Mouse (Mus musculus) myocyte (in vitro differentiated cells): ENCODE data around the gene Slc31a1.

Experiments used
- CEBPB ChIP-seq: IDR thresholded peaks from 2 replicates; pipeline ENCODE4 v1.6.1; 2011; ENCODE audit warnings: mild to moderate bottlenecking, moderate library complexity; ENCODE audit not compliant: poor library complexity, insufficient read depth, severe bottlenecking
- MAX ChIP-seq: IDR thresholded peaks from one replicate; pipeline ENCODE4 v1.6.1; 2011; ENCODE audit warnings: low read depth, mild to moderate bottlenecking, control low read depth
- MYOG ChIP-seq, 3 experiments: IDR thresholded peaks; one replicate each; pipeline ENCODE4 v1.6.1; 2011; ENCODE audit warnings: control low read depth in 2 of 3, low read depth in 2 of 3, mild to moderate bottlenecking in 2 of 3; ENCODE audit not compliant: insufficient read length in 2 of 3, control insufficient read depth in 1 of 3, insufficient read depth in 1 of 3
- POLR2A ChIP-seq: IDR thresholded peaks from one replicate; pipeline ENCODE4 v1.6.1; 2011; ENCODE audit warnings: low read depth, mild to moderate bottlenecking, control low read depth, moderate library complexity; ENCODE audit not compliant: insufficient read length
- POLR2AphosphoS2 ChIP-seq: IDR thresholded peaks from one replicate; pipeline ENCODE4 v1.6.1; 2011; ENCODE audit warnings: low read depth, control low read depth; ENCODE audit not compliant: insufficient read length
- REST ChIP-seq: IDR thresholded peaks from one replicate; pipeline ENCODE4 v1.6.1; 2011; ENCODE audit warnings: mild to moderate bottlenecking, control low read depth, moderate library complexity; ENCODE audit not compliant: insufficient read depth, insufficient read length
- TCF12 ChIP-seq: IDR thresholded peaks from one replicate; pipeline ENCODE4 v1.6.1; 2011; ENCODE audit warnings: mild to moderate bottlenecking, control low read depth; ENCODE audit not compliant: poor library complexity, insufficient read depth, severe bottlenecking
- TCF3 ChIP-seq: IDR thresholded peaks from one replicate; pipeline ENCODE4 v1.6.1; 2011; ENCODE audit warnings: low read depth, control low read depth; ENCODE audit not compliant: insufficient read length
- USF1 ChIP-seq: IDR thresholded peaks from one replicate; pipeline ENCODE4 v1.6.1; 2011; ENCODE audit warnings: low read depth, mild to moderate bottlenecking, control low read depth, moderate library complexity

DNA sequence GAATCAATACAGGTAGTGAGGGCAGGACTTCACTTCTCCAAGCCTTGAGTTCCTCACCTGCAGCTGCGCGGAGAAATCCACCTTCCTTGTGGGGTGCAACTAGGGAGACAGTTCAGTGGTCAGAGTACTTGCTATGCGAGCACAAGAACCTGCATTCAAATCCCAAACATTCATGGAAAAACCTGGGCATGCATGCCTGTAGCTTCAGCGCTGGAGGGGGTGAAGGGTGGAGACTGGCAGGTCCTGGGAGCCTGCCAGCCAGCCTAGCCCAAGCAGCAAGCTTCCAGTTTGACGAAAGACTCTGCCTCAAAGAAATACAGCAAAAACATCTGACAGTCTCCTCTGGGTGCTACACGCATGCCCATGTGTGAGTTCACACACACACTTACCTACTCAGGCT is 74.6 kb downstream of the Slc31a1 start, which contains the start of gene Rnf183:
- TF ChIP-seq CEBPB, result no peak
- no peak for TF ChIP-seq POLR2A
- no peak for TF ChIP-seq USF1
- TF ChIP-seq POLR2AphosphoS2, result no peak
- TF ChIP-seq TCF3, result no peak
- no peak for TF ChIP-seq TCF12
- TF ChIP-seq MAX, result no peak
- no peak for TF ChIP-seq MYOG (IDR thresholded peaks at IDR 0.05; ENCODE audit: control insufficient read depth in 1 of 3, insufficient read depth in 1 of 3, insufficient read length in 2 of 3, low read depth in 2 of 3)
- no peak for TF ChIP-seq REST
